Mouse (Mus musculus) limb, embryonic 15.5 days (tissue): ENCODE measurements at regions not wholly inside any gene's neighbourhood (a gene's known extent, or its start where the extent isn't known, plus 50 kb on each side); places are given as distances from the start of the nearest gene placed in this dataset.

ENCODE experiments used
- ATAC-seq: fragments of 200-750 bp; cut with Nextera tagmentation; 2 replicates; pipeline ENCODE4 v1.8.0; 2017; ENCODE audit warnings: low read depth, moderate TSS enrichment; ENCODE audit not compliant: insufficient number of reproducible peaks, low FRiP score, low TSS enrichment
- H3K27ac ChIP-seq: fragments of 300-500 bp; sonication (generic); 2 replicates; pipeline ENCODE4 v1.5.1; 2015; ENCODE audit warnings: moderate library complexity, mild to moderate bottlenecking, inconsistent platforms
- H3K27me3 ChIP-seq: fragments of 300-500 bp; sonication (generic); 2 replicates; pipeline ENCODE4 v1.6.1; 2015; ENCODE audit warnings: inconsistent platforms
- H3K36me3 ChIP-seq: fragments of 300-500 bp; sonication (generic); 2 replicates; pipeline ENCODE4 v1.6.1; 2015; ENCODE audit warnings: inconsistent platforms
- H3K4me1 ChIP-seq: fragments of 300-500 bp; sonication (generic); 2 replicates; pipeline ENCODE4 v1.6.1; 2015; ENCODE audit warnings: inconsistent platforms
- H3K4me2 ChIP-seq: fragments of 300-500 bp; sonication (generic); 2 replicates; pipeline ENCODE4 v1.6.1; 2015; ENCODE audit warnings: mild to moderate bottlenecking, inconsistent platforms
- H3K4me3 ChIP-seq: fragments of 300-500 bp; sonication (generic); 2 replicates; pipeline ENCODE4 v1.5.1; 2015; ENCODE audit warnings: mild to moderate bottlenecking, inconsistent platforms
- H3K9ac ChIP-seq: fragments of 300-500 bp; sonication (generic); 2 replicates; pipeline ENCODE4 v1.6.1; 2015; ENCODE audit warnings: inconsistent platforms
- H3K9me3 ChIP-seq: fragments of 300-500 bp; sonication (generic); 2 replicates; pipeline ENCODE4 v1.6.1; 2016; ENCODE audit warnings: inconsistent platforms
- WGBS: fragments of 180-500 bp; shearing (Covaris S2); methylation state at CpG from one replicate; pipeline ENCODE4 v1.1.7; 2015; 5-methylcytosine and 5-hydroxymethylcytosine counted together

DNA sequence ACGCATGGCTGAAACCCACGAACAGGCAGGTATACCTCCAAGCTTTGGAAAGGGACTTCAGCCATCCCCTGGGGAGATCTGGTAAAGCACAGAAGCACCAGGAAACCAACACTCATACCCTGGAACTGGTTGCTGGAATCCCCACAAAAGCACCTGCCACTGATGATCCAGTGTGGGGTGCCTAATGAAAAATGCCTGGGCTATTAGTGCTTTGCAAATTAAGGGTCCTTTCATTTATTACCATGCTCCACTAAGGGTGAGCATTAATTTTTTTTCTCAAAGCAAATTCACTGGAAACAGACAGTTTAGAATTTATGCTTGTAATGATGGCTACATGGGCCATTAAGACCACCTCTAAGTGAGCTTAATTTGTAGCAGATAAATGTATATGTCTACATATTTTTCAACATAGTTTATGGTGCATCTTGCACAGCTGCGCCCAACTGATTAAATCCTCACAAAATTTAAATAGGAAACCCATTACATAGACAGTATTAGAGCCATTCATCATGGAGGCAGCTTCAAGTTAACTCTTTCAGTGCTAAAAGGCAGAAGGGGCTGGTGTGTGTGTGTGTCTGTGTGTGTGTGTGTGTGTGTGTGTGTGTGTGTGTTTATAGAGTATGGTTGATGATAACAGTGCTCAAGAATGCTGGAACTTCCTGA is 201.8 kb downstream of the Cbln1 start:
- no peak overlapping the region for H3K4me2 ChIP-seq
- no peaks in the 10 kb centered on the region for H3K27me3 ChIP-seq
- no peaks in the 10 kb centered on the region for H3K4me1 ChIP-seq
- no peak for ATAC-seq
- no peak overlapping the region for H3K9ac ChIP-seq
- no peak overlapping the region for H3K4me3 ChIP-seq
- no peaks in the 10 kb centered on the region for H3K36me3 ChIP-seq
- H3K9me3 ChIP-seq, result no peaks in the 10 kb centered on the region
- 62% methylated on average over 3 of the region's 3 CpGs for WGBS
- H3K27ac ChIP-seq, result no peak overlapping the region

DNA sequence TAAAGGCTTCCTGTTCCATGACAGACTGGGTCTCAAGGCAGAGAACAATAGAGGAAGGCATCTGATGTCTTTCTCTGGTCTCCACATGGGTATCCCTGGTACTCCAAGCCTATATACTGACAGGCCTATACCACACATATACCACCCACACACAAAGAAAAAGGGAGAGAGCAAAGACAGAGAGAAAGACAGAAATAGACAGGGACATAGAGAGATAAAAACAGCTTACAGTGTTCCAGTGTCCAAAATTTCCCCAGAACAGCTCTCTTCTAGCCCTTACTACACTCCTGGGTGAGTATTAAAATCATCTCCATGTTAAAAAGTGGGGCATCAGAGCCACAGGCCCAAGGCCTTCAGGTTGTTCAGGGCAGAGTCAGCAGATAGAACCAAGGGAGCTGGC is 204.2 kb downstream of the Cbln1 start:
- Histone ChIP-seq H3K9me3 (no peaks in the 10 kb centered on the region), H3K27ac (no peak overlapping the region), H3K4me3 (no peak overlapping the region), H3K4me2 (no peak overlapping the region), H3K4me1 (no peaks in the 10 kb centered on the region), H3K9ac (no peak overlapping the region), H3K36me3 (no peaks in the 10 kb centered on the region), H3K27me3 (no peaks in the 10 kb centered on the region)
- no peak for ATAC-seq

DNA sequence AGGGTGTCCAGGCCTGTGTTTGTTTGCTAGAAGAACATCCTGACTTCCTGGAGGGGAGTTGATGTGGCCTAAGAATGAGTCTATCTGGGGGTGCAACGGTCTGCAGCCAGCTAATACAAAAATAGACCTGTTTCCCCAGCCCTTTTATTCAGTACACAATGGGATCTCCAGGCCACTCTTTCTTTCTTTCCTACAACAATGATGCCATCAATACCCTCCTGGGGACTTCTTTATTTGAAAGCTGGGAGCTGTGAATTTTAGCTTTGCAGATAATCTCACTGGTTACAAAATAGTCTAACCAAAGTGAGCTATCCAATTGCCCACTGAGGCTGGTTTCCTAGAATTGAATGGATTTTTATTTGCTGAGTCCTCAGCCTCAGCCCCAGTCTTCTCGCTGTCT is 207.4 kb downstream of the Cbln1 start:
- WGBS, result 75% methylated on average over 2 of the region's 2 CpGs
- H3K4me2 ChIP-seq, result no peak overlapping the region
- no peak overlapping the region for H3K4me3 ChIP-seq
- ATAC-seq, result no peak
- H3K36me3 ChIP-seq, result no peaks in the 10 kb centered on the region
- no peaks in the 10 kb centered on the region for H3K4me1 ChIP-seq
- no peak overlapping the region for H3K27ac ChIP-seq
- H3K9me3 ChIP-seq, result no peaks in the 10 kb centered on the region
- H3K9ac ChIP-seq, result no peak overlapping the region
- H3K27me3 ChIP-seq, result no peaks in the 10 kb centered on the region

DNA sequence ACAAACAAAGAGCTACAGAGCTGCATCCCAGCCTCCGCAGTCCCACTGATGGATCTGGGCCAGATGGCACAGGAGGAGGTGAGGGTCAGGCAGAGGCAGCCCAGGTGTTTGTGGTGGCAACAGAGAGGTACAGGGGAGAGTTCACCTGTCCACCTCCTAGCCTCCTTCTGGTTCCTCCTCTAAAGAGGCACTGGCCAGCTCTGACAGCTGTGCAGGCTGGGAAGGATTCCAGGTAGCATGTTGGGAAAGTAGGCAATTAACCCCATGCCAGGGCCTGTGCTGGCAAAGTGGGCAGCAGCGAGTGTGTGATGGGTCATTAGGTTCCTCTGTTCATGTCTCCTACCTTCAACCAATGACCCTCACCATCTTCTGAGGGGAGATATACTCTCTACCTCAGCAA is 212.1 kb downstream of the Cbln1 start:
- Histone ChIP-seq H3K9me3 (no peaks in the 10 kb centered on the region), H3K27me3 (no peaks in the 10 kb centered on the region), H3K4me3 (no peak overlapping the region), H3K4me1 (no peaks in the 10 kb centered on the region), H3K9ac (no peak overlapping the region), H3K27ac (no peak overlapping the region), H3K4me2 (no peak overlapping the region), H3K36me3 (no peaks in the 10 kb centered on the region)
- no peak for ATAC-seq
- WGBS, result 80% methylated on average over 2 of the region's 2 CpGs

DNA sequence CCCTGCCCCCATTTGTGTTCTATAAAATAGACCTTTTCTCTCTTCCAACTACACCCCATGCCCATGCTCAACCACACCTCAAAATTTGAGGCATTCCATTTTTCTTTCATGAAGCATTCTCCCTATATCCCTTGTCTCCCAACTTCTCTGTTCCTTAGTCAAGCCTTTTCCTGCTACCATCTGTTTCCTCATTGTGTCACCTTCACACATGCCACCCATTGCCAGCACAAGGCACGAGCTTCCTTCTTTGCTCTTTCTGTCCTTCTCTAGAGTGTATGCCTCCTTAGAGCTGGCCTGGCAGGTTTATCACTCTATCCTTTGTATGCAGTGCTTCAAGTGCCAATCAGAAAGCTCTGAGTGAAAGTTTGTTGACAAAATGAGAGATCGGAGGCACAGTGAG is 229.7 kb downstream of the Cbln1 start:
- Histone ChIP-seq H3K4me2 (no peak overlapping the region), H3K27ac (no peak overlapping the region), H3K36me3 (no peaks in the 10 kb centered on the region), H3K9me3 (no peaks in the 10 kb centered on the region), H3K4me3 (no peak overlapping the region), H3K4me1 (no peaks in the 10 kb centered on the region), H3K9ac (no peak overlapping the region), H3K27me3 (no peaks in the 10 kb centered on the region)
- 75% methylated on average over 2 of the region's 2 CpGs for WGBS
- ATAC-seq, result no peak

DNA sequence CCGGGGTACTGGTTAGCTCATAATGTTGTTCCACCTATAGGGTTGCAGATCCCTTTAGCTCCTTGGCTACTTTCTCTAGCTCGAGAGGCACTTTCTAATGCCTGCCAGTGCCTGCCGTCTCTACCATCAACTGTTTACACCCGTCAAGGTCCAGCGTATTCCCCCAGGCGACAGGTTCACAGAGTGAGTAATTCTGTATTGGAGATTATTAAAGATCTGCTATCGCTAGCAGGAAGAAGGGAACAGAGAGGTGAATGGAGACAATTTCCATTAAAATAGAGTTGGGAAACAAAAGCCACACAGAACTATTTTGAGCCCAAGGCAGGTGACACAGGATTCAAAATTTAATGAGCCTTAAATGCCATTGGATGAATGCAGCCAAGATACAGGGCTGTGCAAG is 235.2 kb downstream of the Cbln1 start:
- no peaks in the 10 kb centered on the region for H3K9me3 ChIP-seq
- no peak for ATAC-seq
- H3K4me1 ChIP-seq, result peaks cover 17% of the 10 kb centered on the region
- no peaks in the 10 kb centered on the region for H3K36me3 ChIP-seq
- no peak overlapping the region for H3K4me3 ChIP-seq
- no peak overlapping the region for H3K4me2 ChIP-seq
- 59% methylated on average over 7 of the region's 7 CpGs for WGBS
- H3K27ac ChIP-seq, result no peak overlapping the region
- H3K27me3 ChIP-seq, result peaks cover 3% of the 10 kb centered on the region; the same call in 1 of the 2 replicates
- no peak overlapping the region for H3K9ac ChIP-seq

DNA sequence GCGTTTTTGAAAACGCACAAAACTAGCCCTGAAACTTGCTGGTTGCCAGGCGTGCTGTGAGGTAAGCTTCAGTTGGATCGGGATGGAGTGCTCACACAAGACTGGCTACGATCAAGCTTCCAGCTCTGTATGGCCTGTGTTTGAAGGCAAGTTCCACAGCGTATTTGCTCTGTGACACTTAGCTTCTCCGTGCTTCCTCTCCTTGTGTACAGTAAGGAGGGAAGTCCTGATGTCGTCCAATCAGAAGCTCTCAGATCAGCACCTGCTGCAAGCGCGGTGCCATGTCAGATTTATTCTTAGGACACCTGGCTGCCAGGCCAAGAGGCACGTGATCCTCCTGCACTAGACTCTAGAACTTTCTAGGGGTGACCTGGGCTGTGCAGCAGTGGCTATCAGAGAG is 236.0 kb downstream of the Cbln1 start:
- H3K4me1 ChIP-seq, result peaks cover 17% of the 10 kb centered on the region
- H3K27ac ChIP-seq, result no peak overlapping the region
- H3K27me3 ChIP-seq, result peaks cover 3% of the 10 kb centered on the region; the same call in 1 of the 2 replicates
- H3K4me3 ChIP-seq, result no peak overlapping the region
- H3K36me3 ChIP-seq, result no peaks in the 10 kb centered on the region
- no peak for ATAC-seq
- H3K4me2 ChIP-seq, result no peak overlapping the region
- WGBS, result 68% methylated on average over 11 of the region's 11 CpGs
- no peaks in the 10 kb centered on the region for H3K9me3 ChIP-seq
- no peak overlapping the region for H3K9ac ChIP-seq

DNA sequence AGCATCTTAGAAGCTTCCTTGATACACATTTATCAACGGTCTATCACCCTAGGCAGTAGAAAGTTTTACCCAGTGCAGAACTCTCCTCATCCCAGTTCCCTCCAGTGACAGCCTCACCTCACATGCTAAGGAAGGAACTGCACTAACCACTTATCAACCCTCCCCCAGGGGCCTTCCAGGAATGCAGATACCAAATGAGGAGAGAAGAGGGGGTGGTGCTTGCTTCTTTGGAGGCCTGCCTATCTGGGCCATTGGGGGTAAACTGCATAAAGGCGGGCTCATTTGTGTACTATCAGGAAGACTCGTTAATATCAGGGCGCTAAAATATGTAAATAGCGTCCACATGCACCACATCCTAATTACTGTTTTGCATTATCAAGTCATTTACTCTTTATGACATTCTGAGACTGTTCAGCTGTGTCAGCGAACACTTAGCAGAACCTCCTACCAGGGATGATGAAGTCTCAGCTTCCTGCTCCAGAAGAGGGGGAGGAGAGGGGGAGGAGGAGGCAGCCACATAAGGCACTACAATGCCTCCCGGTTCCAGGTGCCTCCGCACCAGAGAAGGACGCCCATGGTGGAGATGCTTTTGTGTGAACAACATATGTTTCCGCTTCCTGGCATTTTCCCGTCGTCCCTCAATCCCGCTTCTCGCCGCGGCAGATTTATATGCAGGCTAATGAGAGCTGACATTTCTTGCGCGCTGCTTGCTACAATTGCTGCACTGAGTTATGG is 236.9 kb downstream of the Cbln1 start:
- 30% methylated on average over 18 of the region's 18 CpGs for WGBS
- Histone ChIP-seq H3K4me3 (peak overlapping the region; percentile 26), H3K4me1 (peaks cover 17% of the 10 kb centered on the region), H3K9ac (no peak overlapping the region), H3K36me3 (no peaks in the 10 kb centered on the region), H3K9me3 (no peaks in the 10 kb centered on the region), H3K27ac (no peak overlapping the region), H3K4me2 (peak overlapping the region; percentile 45), H3K27me3 (peaks cover 3% of the 10 kb centered on the region; the same call in 1 of the 2 replicates)
- ATAC-seq, result no peak

DNA sequence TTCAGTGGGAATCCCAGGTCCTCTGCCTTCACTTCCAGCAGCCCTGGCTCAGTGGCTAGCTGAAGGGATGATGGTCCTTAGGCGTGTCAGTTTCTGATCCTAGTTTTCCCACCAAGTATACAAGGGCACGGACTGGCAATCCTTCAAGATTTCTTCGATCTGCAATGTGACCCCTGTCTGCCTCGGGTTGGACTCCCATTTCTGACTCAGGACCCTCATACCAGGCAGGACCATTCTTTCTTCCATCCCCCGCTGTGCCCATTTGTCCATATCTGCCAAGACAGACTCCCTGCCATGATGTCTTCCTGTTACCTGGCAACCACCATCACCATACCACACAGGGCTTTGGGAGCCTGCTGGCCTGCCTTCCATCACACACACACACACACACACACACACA is 238.1 kb downstream of the Cbln1 start:
- Histone ChIP-seq H3K27ac (no peak overlapping the region), H3K27me3 (peaks cover 3% of the 10 kb centered on the region; the same call in 1 of the 2 replicates), H3K4me3 (no peak overlapping the region), H3K9me3 (no peaks in the 10 kb centered on the region), H3K9ac (no peak overlapping the region), H3K36me3 (no peaks in the 10 kb centered on the region), H3K4me1 (peaks cover 17% of the 10 kb centered on the region), H3K4me2 (no peak overlapping the region)
- no peak for ATAC-seq
- 77% methylated on average over 5 of the region's 5 CpGs for WGBS

DNA sequence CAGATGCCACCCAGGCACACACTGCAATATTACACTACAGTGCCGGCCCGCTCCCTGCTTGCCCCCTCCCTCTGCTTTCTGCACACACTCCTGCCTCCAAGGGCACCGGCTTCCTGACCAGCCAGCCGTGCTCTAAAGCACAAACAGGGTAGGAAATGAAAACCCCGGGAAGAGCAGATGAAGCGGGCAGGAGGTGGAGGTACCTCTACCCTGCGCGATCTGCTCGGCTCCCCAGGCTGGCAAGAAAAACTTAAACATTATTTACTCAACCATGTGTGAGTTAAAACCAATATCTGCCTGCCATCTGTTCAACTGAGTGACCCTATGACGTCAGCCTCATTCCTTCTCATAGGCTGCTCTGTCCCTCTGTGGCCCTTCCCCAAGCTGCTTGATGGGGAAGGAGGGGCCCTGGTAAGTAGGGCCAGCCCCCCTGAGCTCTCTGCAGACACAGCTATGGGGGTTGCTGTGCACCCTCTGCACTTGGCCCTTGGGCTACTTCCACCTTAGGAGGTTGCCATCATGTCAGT is 238.5 kb downstream of the Cbln1 start:
- Histone ChIP-seq H3K27me3 (peaks cover 3% of the 10 kb centered on the region; the same call in 1 of the 2 replicates), H3K36me3 (no peaks in the 10 kb centered on the region), H3K27ac (no peak overlapping the region), H3K9ac (no peak overlapping the region), H3K4me2 (0 out of 2 replicates have a peak overlapping the region, but pooled peaks have one; percentile 12), H3K9me3 (no peaks in the 10 kb centered on the region), H3K4me3 (no peak overlapping the region), H3K4me1 (peaks cover 17% of the 10 kb centered on the region)
- WGBS, result 29% methylated on average over 10 of the region's 10 CpGs
- ATAC-seq, result no peak; the same call in 1 of the 2 replicates

DNA sequence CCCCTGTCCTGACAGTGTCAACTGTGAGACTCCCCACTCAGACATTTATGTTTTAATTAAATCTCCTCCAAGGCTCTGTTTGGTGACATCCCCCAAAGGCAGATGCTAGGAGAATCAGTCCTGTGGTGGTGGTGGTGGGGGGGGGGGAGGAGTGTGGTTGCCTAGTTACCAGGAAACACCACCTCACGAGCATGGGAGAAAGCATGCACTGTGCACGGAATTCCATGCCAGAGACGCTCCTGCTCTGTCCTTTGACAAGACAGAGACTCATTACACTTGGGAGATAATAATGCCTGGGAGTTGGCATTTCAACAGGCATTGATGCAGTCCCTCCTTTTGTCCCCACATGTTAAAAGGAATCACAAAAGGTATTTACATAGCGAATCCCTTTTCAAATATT is 240.6 kb downstream of the Cbln1 start:
- Histone ChIP-seq H3K27ac (no peak overlapping the region), H3K36me3 (no peaks in the 10 kb centered on the region), H3K9ac (no peak overlapping the region), H3K9me3 (no peaks in the 10 kb centered on the region), H3K4me2 (no peak overlapping the region), H3K4me3 (no peak overlapping the region), H3K27me3 (peaks cover 3% of the 10 kb centered on the region; the same call in 1 of the 2 replicates), H3K4me1 (peaks cover 17% of the 10 kb centered on the region)
- 52% methylated on average over 4 of the region's 4 CpGs for WGBS
- ATAC-seq, result no peak

DNA sequence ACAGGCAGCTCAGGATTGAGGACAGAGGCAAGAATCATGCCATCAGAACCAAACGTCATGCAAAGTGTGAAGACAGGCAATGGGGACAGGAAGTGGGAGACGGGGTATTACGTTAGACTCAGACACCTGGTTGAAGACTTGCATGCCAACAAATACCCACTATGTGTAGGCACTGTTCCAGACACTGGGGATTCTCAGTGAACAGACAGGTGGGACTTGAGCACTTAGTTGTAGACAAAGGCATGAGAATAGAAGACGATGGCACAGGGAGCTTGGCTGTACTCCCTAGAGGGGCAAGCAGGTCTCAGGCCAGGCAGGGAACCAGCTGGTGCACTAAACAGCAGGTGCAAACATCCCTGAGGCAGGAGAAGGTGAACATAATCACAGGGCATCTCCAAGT is 242.3 kb downstream of the Cbln1 start:
- no peaks in the 10 kb centered on the region for H3K27me3 ChIP-seq
- H3K4me2 ChIP-seq, result no peak overlapping the region
- ATAC-seq, result no peak
- H3K9me3 ChIP-seq, result no peaks in the 10 kb centered on the region
- H3K27ac ChIP-seq, result no peak overlapping the region
- no peaks in the 10 kb centered on the region for H3K36me3 ChIP-seq
- H3K4me1 ChIP-seq, result peaks cover 9% of the 10 kb centered on the region
- 80% methylated on average over 4 of the region's 4 CpGs for WGBS
- H3K9ac ChIP-seq, result no peak overlapping the region
- H3K4me3 ChIP-seq, result no peak overlapping the region
